Mouse (Mus musculus): ENCODE data around the gene Sec63. TPM values are rescaled to one million over a fixed set of nuclear protein-coding genes. Genes with fewer than 3 reads are reported as not detected.

Sec63 gene
- polyA plus RNA-seq, 1 experiment from 2014 or later = 16.3 TPM

- Histone ChIP-seq H3K9me3 (replicated peaks; ENCODE audit: control insufficient read depth, low read length, poor library complexity, severe bottlenecking) (no peaks in the 10 kb centered on the region), H3K4me1 (ENCODE audit: control insufficient read depth, insufficient read depth, low read length) (peaks cover 10% of the 10 kb centered on the region), H3K27ac (ENCODE audit: low read length) (no peak overlapping the region), H3K36me3 (ENCODE audit: control insufficient read depth, insufficient read depth, low read length) (no peaks in the 10 kb centered on the region), H3K27me3 (ENCODE audit: control insufficient read depth, insufficient read depth, low read depth, low read length) (no peaks in the 10 kb centered on the region), H3K9ac (ENCODE audit: low read depth, low read length) (no peak overlapping the region), H3K4me2 (ENCODE audit: low read length) (no peak overlapping the region), H3K4me3 (ENCODE audit: low read depth, low read length) (no peak overlapping the region)
- WGBS = 35% methylated on average over 5 of the region's 5 CpGs
- no peak for ATAC-seq
Observed at GRCm38 (mm10) chr10:42855250-42855649, 94.0 kb downstream of the Sec63 start.

GRCm38 (mm10) chr10:42856574-42856973 is 95.3 kb downstream of the Sec63 start:
- WGBS = 95% methylated on average over 9 of the region's 9 CpGs
- H3K4me2 ChIP-seq (ENCODE audit: low read length) = no peak overlapping the region
- no peak overlapping the region for H3K4me3 ChIP-seq (ENCODE audit: low read depth, low read length)
- no peaks in the 10 kb centered on the region for H3K27me3 ChIP-seq (ENCODE audit: control insufficient read depth, insufficient read depth, low read depth, low read length)
- no peak for ATAC-seq
- no peaks in the 10 kb centered on the region for H3K9me3 ChIP-seq (replicated peaks; ENCODE audit: control insufficient read depth, low read length, poor library complexity, severe bottlenecking)
- H3K9ac ChIP-seq (ENCODE audit: low read depth, low read length) = no peak overlapping the region
- no peaks in the 10 kb centered on the region for H3K36me3 ChIP-seq (ENCODE audit: control insufficient read depth, insufficient read depth, low read length)
- no peak overlapping the region for H3K27ac ChIP-seq (ENCODE audit: low read length)
- peaks cover 13% of the 10 kb centered on the region for H3K4me1 ChIP-seq (ENCODE audit: control insufficient read depth, insufficient read depth, low read length)

- WGBS = 95% methylated on average over 2 of the region's 2 CpGs
- no peaks in the 10 kb centered on the region for H3K27me3 ChIP-seq (ENCODE audit: control insufficient read depth, insufficient read depth, low read depth, low read length)
- no peak overlapping the region for H3K4me3 ChIP-seq (ENCODE audit: low read depth, low read length)
- no peak overlapping the region for H3K27ac ChIP-seq (ENCODE audit: low read length)
- peaks cover 17% of the 10 kb centered on the region for H3K4me1 ChIP-seq (ENCODE audit: control insufficient read depth, insufficient read depth, low read length)
- no peak overlapping the region for H3K9ac ChIP-seq (ENCODE audit: low read depth, low read length)
- H3K4me2 ChIP-seq (ENCODE audit: low read length) = no peak overlapping the region
- no peaks in the 10 kb centered on the region for H3K36me3 ChIP-seq (ENCODE audit: control insufficient read depth, insufficient read depth, low read length)
- no peaks in the 10 kb centered on the region for H3K9me3 ChIP-seq (replicated peaks; ENCODE audit: control insufficient read depth, low read length, poor library complexity, severe bottlenecking)
- ATAC-seq = no peak
Observed at GRCm38 (mm10) chr10:42857021-42857420, 95.7 kb downstream of the Sec63 start.

GRCm38 (mm10) chr10:42859781-42860158 is 98.5 kb downstream of the Sec63 start:
- no peak for ATAC-seq
- Histone ChIP-seq H3K4me3 (ENCODE audit: low read depth, low read length) (peak overlapping the region; percentile 46), H3K9me3 (replicated peaks; ENCODE audit: control insufficient read depth, low read length, poor library complexity, severe bottlenecking) (no peaks in the 10 kb centered on the region), H3K9ac (ENCODE audit: low read depth, low read length) (peak overlapping the region; percentile 71), H3K4me2 (ENCODE audit: low read length) (peak overlapping the region; percentile 68), H3K36me3 (ENCODE audit: control insufficient read depth, insufficient read depth, low read length) (no peaks in the 10 kb centered on the region), H3K4me1 (ENCODE audit: control insufficient read depth, insufficient read depth, low read length) (peaks cover 36% of the 10 kb centered on the region), H3K27me3 (ENCODE audit: control insufficient read depth, insufficient read depth, low read depth, low read length) (no peaks in the 10 kb centered on the region), H3K27ac (ENCODE audit: low read length) (peak overlapping the region; percentile 90)
- 18% methylated on average over 2 of the region's 2 CpGs for WGBS

- Histone ChIP-seq H3K27ac (ENCODE audit: low read length) (peak within 1 kb of the TSS; percentile 90), H3K4me1 (ENCODE audit: control insufficient read depth, insufficient read depth, low read length) (peaks cover 41% of the 10 kb centered on the region), H3K4me3 (ENCODE audit: low read depth, low read length) (peak within 1 kb of the TSS; percentile 46), H3K27me3 (ENCODE audit: control insufficient read depth, insufficient read depth, low read depth, low read length) (no peaks in the 10 kb centered on the region), H3K4me2 (ENCODE audit: low read length) (peak within 1 kb of the TSS; percentile 68), H3K9ac (ENCODE audit: low read depth, low read length) (peak within 1 kb of the TSS; percentile 71), H3K36me3 (ENCODE audit: control insufficient read depth, insufficient read depth, low read length) (no peaks in the 10 kb centered on the region), H3K9me3 (replicated peaks; ENCODE audit: control insufficient read depth, low read length, poor library complexity, severe bottlenecking) (no peaks in the 10 kb centered on the region)
- 12% methylated on average over 17 of the region's 17 CpGs for WGBS
- ATAC-seq = peak; percentile 85
Observed at GRCm38 (mm10) chr10:42860159-42860911, 99.0 kb downstream of the Sec63 start, which contains the start of gene Scml4. Scml4 (plus strand) TSS chr10:42860370.

DNA sequence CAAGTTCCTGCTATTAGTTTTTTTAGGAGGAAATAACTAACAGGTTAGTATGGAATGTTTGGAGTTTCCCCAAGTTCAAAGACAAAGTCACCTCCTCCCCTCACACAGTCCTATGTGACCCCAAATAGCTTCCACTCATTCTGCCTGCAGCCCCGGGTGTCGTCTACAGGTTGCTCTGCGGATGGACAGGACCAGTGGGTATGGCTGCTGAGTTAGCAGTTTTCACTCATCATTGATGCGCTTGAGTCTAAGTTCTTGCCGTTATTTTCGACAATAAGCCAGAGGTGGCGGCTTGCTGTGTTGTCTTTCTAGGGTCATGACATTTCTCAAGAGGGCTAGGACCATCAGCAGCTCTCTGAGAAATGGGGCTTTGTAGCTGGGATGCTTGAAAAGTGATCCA is 100.2 kb downstream of the Sec63 start:
- whole genome bisulfite sequencing = 77% methylated on average over 7 of the region's 7 CpGs
- Histone ChIP-seq H3K27me3 (ENCODE audit: control insufficient read depth, insufficient read depth, low read depth, low read length) (no peaks in the 10 kb centered on the region), H3K9ac (ENCODE audit: low read depth, low read length) (no peak overlapping the region), H3K4me1 (ENCODE audit: control insufficient read depth, insufficient read depth, low read length) (peaks cover 42% of the 10 kb centered on the region), H3K9me3 (replicated peaks; ENCODE audit: control insufficient read depth, low read length, poor library complexity, severe bottlenecking) (no peaks in the 10 kb centered on the region), H3K4me3 (ENCODE audit: low read depth, low read length) (peak overlapping the region; percentile 29), H3K36me3 (ENCODE audit: control insufficient read depth, insufficient read depth, low read length) (no peaks in the 10 kb centered on the region), H3K27ac (ENCODE audit: low read length) (no peak overlapping the region), H3K4me2 (ENCODE audit: low read length) (peak overlapping the region; percentile 56)
- no peak for ATAC-seq

GRCm38 (mm10) chr10:42862102-42862740 is 100.9 kb downstream of the Sec63 start:
- Histone ChIP-seq H3K27me3 (ENCODE audit: control insufficient read depth, insufficient read depth, low read depth, low read length) (no peaks in the 10 kb centered on the region), H3K4me2 (ENCODE audit: low read length) (peak overlapping the region; percentile 56), H3K9ac (ENCODE audit: low read depth, low read length) (0 out of 2 replicates have a peak overlapping the region, but pooled peaks have one; percentile 3), H3K36me3 (ENCODE audit: control insufficient read depth, insufficient read depth, low read length) (no peaks in the 10 kb centered on the region), H3K4me3 (ENCODE audit: low read depth, low read length) (peak overlapping the region; percentile 29), H3K9me3 (replicated peaks; ENCODE audit: control insufficient read depth, low read length, poor library complexity, severe bottlenecking) (no peaks in the 10 kb centered on the region), H3K27ac (ENCODE audit: low read length) (peak overlapping the region; percentile 50; the same call in 1 of the 2 replicates), H3K4me1 (ENCODE audit: control insufficient read depth, insufficient read depth, low read length) (peaks cover 42% of the 10 kb centered on the region)
- no peak for ATAC-seq
- 55% methylated on average over 13 of the region's 13 CpGs for WGBS

DNA sequence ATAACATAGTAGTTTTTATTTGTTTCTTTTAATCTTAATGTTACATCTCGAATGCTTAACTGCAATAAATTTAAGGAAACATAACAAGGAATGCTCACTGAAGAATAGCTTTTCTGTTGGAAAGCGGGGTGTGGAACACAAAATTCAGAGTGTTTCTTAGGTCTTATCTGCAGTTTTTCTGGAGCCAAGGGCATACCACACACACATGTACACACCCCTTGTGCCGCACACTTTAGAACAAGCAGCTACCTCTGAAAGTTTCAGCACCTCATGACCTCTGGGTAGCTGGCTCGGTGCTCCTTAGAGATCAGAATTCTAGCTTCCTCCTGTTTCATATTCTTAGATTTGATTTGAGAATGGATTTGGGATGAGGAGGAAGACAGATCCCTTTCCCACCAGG is 101.5 kb downstream of the Sec63 start:
- WGBS = 83% methylated on average over 4 of the region's 4 CpGs
- no peaks in the 10 kb centered on the region for H3K9me3 ChIP-seq (replicated peaks; ENCODE audit: control insufficient read depth, low read length, poor library complexity, severe bottlenecking)
- ATAC-seq = no peak
- peak overlapping the region; percentile 59 for H3K4me2 ChIP-seq (ENCODE audit: low read length)
- no peak overlapping the region for H3K27ac ChIP-seq (ENCODE audit: low read length)
- H3K4me3 ChIP-seq (ENCODE audit: low read depth, low read length) = no peak overlapping the region
- no peak overlapping the region for H3K9ac ChIP-seq (ENCODE audit: low read depth, low read length)
- H3K4me1 ChIP-seq (ENCODE audit: control insufficient read depth, insufficient read depth, low read length) = peaks cover 42% of the 10 kb centered on the region
- H3K27me3 ChIP-seq (ENCODE audit: control insufficient read depth, insufficient read depth, low read depth, low read length) = no peaks in the 10 kb centered on the region
- H3K36me3 ChIP-seq (ENCODE audit: control insufficient read depth, insufficient read depth, low read length) = no peaks in the 10 kb centered on the region
